Mouse (Mus musculus): ENCODE measurements at regions not wholly inside any gene's neighbourhood (a gene's known extent, or its start where the extent isn't known, plus 50 kb on each side); places are given as distances from the start of the nearest gene placed in this dataset.

DNA sequence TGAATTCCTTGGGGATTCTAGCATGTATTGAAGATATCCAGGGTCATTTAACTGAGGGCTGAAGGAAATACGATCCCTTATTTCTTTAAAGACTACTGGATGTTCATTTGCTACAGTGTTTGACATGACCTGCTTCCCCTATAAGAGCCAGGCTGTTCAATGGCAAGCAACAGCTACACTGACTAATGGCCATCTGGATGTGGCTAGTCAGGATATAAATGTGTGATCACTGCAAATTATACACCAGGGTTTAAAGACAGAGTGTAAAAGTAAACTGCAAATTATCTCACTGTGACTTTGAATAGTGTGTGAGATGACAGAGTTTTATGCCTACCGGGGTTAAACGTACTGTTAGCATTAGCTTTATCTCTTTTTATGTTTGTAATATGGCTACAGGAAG lies 473.9 kb downstream of the Rapgef2 start:
- TF ChIP-seq CTCF (IDR thresholded peaks at IDR 0.05; ENCODE audit: low read depth) = no peak
- TF ChIP-seq EP300 (IDR thresholded peaks at IDR 0.05; ENCODE audit: low read depth) = no peak

Data from liver, embryonic 14.5 days (tissue).